Mouse (Mus musculus) hindbrain, embryonic 15.5 days (tissue): Measurements from ENCODE around the gene Sh3bgr. TPM values are rescaled to one million over a fixed set of nuclear protein-coding genes. Genes with fewer than 3 reads are reported as not detected.

ENCODE experiments used
- ATAC-seq: fragments of 200-750 bp; cut with Nextera tagmentation; 2 replicates; pipeline ENCODE4 v1.8.0; 2017; ENCODE audit warnings: low read depth, moderate number of reproducible peaks, moderate TSS enrichment; ENCODE audit not compliant: low FRiP score
- H3K27ac ChIP-seq: fragments of 300-500 bp; sonication (generic); replicated peaks from 2 replicates; pipeline ENCODE4 v1.5.1; 2015; ENCODE audit warnings: mild to moderate bottlenecking, inconsistent platforms
- H3K27me3 ChIP-seq: fragments of 300-500 bp; sonication (generic); 2 replicates; pipeline ENCODE4 v1.6.1; 2015; ENCODE audit warnings: control low read depth, inconsistent platforms
- H3K36me3 ChIP-seq: fragments of 300-500 bp; sonication (generic); 2 replicates; pipeline ENCODE4 v1.6.1; 2015; ENCODE audit warnings: control low read depth, inconsistent platforms
- H3K4me1 ChIP-seq: fragments of 300-500 bp; sonication (generic); replicated peaks from 2 replicates; pipeline ENCODE4 v1.6.1; 2015; ENCODE audit warnings: control low read depth, inconsistent platforms
- H3K4me2 ChIP-seq: fragments of 300-500 bp; sonication (generic); 2 replicates; pipeline ENCODE4 v1.6.1; 2015; ENCODE audit warnings: moderate library complexity, mild to moderate bottlenecking, inconsistent platforms
- H3K4me3 ChIP-seq: fragments of 300-500 bp; sonication (generic); 2 replicates; pipeline ENCODE4 v1.5.1; 2015; ENCODE audit warnings: mild to moderate bottlenecking, inconsistent platforms
- H3K9ac ChIP-seq: fragments of 300-500 bp; sonication (generic); 2 replicates; pipeline ENCODE4 v1.6.1; 2015; ENCODE audit warnings: inconsistent platforms
- H3K9me3 ChIP-seq: fragments of 300-500 bp; sonication (generic); 2 replicates; pipeline ENCODE4 v1.6.1; 2016; ENCODE audit warnings: control low read depth, inconsistent platforms
- WGBS: fragments of 180-500 bp; shearing (Covaris S2); methylation state at CpG from one replicate; pipeline ENCODE4 v1.1.7; 2015; 5-methylcytosine and 5-hydroxymethylcytosine counted together
- polyA plus RNA-seq: library from polyadenylated mRNA; unstranded; fragments of >200 nt; fragmentation: Nextera tagmentation; extraction: Ambion mirVana; gene quantifications from 2 replicates; pipeline ENCODE4 v1.2.1, GENCODE M21; 2015

Gene Sh3bgr
- polyA plus RNA-seq, result 1.7 and 3.8 TPM in 2 replicates

DNA sequence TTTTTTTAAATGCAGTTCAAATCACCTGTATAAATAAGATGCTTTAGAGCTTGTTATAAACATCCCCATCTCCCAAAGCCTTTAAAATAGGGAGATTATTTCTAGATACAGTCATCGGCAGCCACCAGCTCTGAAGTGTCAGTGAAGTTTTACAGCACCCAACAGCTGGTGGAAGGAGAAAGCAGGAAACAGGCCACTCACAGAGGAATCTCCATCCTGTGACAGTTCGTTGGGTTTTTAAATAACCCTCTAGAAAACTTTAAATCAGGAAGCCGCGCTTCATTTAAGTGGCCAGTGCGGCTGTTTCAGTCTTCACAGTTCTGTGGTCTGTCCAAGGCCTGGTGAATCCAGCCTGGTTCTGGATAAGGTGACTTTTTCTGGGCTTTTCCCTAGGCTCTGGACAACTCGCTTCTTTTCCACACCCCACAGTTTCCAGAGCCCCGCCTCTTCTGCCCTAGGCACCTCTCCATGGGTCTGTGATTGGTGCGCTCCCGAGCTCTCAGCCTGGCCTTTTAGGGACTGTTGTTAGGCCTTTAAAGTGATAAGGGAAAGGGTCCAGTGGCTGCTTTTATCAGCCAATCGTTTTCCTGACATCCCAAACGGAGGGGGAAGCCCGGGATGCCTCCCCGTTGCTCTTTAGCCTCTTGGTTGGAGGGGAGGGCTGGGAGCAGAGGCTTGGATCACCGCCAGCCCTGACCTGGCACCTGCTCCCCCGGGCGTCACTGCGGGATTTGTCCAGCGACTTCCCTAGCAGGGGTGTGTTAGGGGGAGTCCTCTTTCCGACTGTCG, at the start of gene Sh3bgr:
Gene Sh3bgr, plus strand, starts transcription at position 538 of the 789 bp plus-strand sequence.
- 12% methylated on average over 20 of the region's 20 CpGs for WGBS
- H3K36me3 ChIP-seq, result no peaks in the 10 kb centered on the region
- no peaks in the 10 kb centered on the region for H3K9me3 ChIP-seq
- 0 out of 2 replicates have a peak within 1 kb of the TSS, but pooled peaks have one; percentile 16 for H3K27ac ChIP-seq
- peak within 1 kb of the TSS; percentile 49 for H3K4me2 ChIP-seq
- H3K27me3 ChIP-seq, result no peaks in the 10 kb centered on the region
- peak within 1 kb of the TSS; percentile 15 for H3K4me3 ChIP-seq
- ATAC-seq, result peak; percentile 48; the same call in 1 of the 2 replicates
- no peak within 1 kb of the TSS for H3K9ac ChIP-seq
- peaks cover 12% of the 10 kb centered on the region; the same call in 1 of the 2 replicates for H3K4me1 ChIP-seq

DNA sequence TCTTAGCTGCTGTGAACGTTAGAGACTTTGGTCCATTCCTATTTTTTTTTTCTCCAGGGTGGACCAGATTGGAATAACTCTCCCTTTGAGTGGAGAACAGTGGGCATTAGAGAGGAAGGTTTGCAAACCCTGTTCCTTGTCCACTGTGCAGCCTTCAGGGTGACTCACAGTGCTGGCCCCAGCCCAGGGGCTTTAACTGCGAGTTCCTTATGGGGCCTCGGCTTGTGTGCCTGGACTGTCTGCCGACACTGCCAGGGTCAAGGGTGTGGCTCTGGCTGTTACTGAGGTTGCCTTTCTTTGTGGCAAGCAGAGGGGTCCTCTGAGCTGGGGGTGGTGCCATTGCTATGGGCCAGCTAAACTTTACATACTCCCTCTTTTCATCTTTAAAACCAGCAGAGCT, 49.3 kb upstream of the Sh3bgr start:
- peaks cover 10% of the 10 kb centered on the region for H3K36me3 ChIP-seq
- no peak overlapping the region for H3K4me2 ChIP-seq
- no peak for ATAC-seq
- no peaks in the 10 kb centered on the region for H3K27me3 ChIP-seq
- H3K9ac ChIP-seq, result no peak overlapping the region
- WGBS, result 75% methylated on average over 4 of the region's 4 CpGs
- H3K9me3 ChIP-seq, result no peaks in the 10 kb centered on the region
- no peak overlapping the region for H3K27ac ChIP-seq
- peaks cover 26% of the 10 kb centered on the region for H3K4me1 ChIP-seq
- H3K4me3 ChIP-seq, result no peak overlapping the region

DNA sequence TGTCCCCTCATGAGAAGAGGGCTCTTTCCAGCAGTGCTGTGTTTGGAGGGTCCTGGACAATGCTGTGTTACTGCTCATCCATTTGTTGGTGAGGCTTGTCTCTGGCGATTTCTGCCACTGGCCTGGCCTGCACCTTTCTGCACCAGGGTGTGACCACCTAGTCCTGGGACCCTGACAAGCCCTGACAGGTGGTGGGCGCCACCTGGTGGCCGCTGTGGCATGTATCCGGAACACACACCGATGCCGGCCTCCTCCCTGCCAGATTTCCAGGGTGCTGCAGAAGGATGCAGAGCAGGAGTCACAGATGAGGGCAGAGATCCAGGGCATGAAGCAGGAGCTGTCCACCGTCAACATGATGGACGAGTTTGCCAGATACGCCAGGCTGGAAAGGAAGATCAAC, 48.7 kb upstream of the Sh3bgr start:
- no peaks in the 10 kb centered on the region for H3K27me3 ChIP-seq
- H3K9ac ChIP-seq, result no peak overlapping the region
- no peak overlapping the region for H3K27ac ChIP-seq
- ATAC-seq, result peak; percentile 54
- peaks cover 10% of the 10 kb centered on the region for H3K36me3 ChIP-seq
- H3K4me1 ChIP-seq, result peaks cover 21% of the 10 kb centered on the region
- WGBS, result 23% methylated on average over 9 of the region's 9 CpGs
- no peak overlapping the region for H3K4me3 ChIP-seq
- no peaks in the 10 kb centered on the region for H3K9me3 ChIP-seq
- no peak overlapping the region for H3K4me2 ChIP-seq

DNA sequence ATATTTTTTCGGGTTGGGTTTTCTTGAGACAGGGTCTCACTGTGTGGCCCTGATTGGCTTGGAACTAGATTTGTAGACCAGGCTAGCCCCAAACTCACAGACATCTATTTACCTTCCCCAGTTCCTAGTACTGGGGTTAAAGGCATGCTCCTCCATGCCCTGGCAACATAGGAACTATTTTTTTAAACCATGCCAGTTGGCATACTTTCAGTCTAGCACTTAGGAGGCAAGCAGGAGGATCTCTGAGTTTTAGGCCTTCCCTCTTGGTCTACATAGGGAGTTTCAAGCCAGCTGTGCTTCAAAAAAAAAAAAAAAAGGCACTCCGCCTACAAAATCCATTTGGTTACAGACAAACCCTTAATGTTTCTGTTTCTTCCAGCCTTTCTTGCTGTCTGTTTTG, 45.8 kb upstream of the Sh3bgr start:
- Histone ChIP-seq H3K27me3 (no peaks in the 10 kb centered on the region), H3K36me3 (peaks cover 10% of the 10 kb centered on the region), H3K4me3 (no peak overlapping the region), H3K9ac (no peak overlapping the region), H3K4me1 (peaks cover 19% of the 10 kb centered on the region), H3K9me3 (no peaks in the 10 kb centered on the region), H3K4me2 (no peak overlapping the region), H3K27ac (no peak overlapping the region)
- 91% methylated on average over 2 of the region's 2 CpGs for WGBS
- ATAC-seq, result no peak

DNA sequence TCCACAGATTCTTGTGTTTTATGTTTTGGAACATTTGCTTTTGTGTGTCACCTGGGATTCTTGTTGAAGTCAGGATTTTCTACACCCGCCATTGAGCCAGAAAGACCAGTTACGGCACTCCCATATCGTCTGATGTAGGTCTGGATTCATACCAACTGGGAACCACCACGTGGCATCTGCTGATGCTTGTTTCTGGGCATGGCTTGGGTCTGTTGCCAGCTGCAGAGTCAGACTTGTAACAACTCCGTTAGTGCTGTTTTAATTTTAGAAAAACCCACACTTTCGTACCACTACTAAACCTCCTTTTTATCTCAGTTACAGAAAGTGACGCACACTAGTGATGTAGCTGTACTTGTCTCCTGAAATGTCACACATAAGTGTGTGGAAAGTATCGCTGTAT, 44.2 kb upstream of the Sh3bgr start:
- Histone ChIP-seq H3K4me2 (no peak overlapping the region), H3K27me3 (no peaks in the 10 kb centered on the region), H3K9ac (no peak overlapping the region), H3K36me3 (peaks cover 10% of the 10 kb centered on the region), H3K9me3 (no peaks in the 10 kb centered on the region), H3K4me1 (peaks cover 19% of the 10 kb centered on the region), H3K4me3 (no peak overlapping the region), H3K27ac (no peak overlapping the region)
- no peak for ATAC-seq
- WGBS, result 88% methylated on average over 8 of the region's 8 CpGs

DNA sequence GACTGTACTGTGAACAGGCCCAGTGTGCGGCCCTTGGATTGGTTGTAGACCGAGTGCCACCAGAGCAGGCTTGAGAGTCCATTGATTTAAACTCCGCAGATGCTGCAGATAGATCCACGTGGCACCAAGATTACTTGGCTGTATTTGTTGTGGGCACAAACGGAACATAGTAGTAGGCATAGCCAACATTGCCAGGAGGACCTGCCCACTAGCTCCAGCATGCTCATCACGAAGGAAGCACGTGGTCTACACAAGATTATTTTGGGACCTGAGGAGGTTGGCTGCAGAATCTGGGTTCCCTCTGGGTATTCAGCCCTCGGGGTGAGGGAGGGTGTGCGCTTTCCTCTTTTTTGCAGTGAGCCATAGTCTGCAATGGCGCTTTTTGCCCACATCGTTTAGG, 43.1 kb upstream of the Sh3bgr start:
- ATAC-seq, result no peak
- WGBS, result 86% methylated on average over 11 of the region's 11 CpGs
- Histone ChIP-seq H3K4me2 (no peak overlapping the region), H3K9ac (no peak overlapping the region), H3K36me3 (peaks cover 10% of the 10 kb centered on the region), H3K9me3 (no peaks in the 10 kb centered on the region), H3K4me3 (no peak overlapping the region), H3K27ac (no peak overlapping the region), H3K4me1 (peaks cover 16% of the 10 kb centered on the region), H3K27me3 (no peaks in the 10 kb centered on the region)

DNA sequence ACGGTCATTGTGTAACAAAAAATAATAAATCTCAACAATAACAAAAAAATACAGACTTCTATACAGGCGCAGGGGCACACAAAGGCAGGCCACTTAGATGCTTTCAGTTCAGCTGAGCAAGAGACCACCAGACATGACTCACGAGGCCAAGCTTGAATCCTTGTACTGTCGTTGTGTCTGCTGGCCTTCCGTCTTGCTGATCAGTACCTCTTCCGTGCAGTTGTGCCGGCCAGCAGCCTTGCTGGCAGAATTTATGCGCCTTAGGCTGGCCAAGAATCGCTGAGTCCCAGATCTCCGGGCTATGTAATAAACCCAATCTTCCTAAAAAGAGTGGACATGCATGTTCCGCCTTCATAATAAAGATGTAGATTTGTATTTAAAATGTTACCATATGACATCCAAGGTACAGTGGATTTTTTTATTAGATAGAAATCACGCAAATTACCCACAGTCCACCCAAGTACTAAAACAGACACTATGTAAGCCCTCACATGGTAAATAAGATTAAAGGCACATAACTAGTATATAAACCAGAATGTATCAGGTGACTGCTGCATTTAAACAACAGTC, 41.7 kb upstream of the Sh3bgr start:
- H3K4me3 ChIP-seq, result peak overlapping the region; percentile 50
- peak overlapping the region; percentile 82 for H3K27ac ChIP-seq
- H3K27me3 ChIP-seq, result no peaks in the 10 kb centered on the region
- H3K4me1 ChIP-seq, result peaks cover 16% of the 10 kb centered on the region
- WGBS, result 49% methylated on average over 12 of the region's 12 CpGs
- peak overlapping the region; percentile 75 for H3K9ac ChIP-seq
- H3K9me3 ChIP-seq, result no peaks in the 10 kb centered on the region
- no peak for ATAC-seq
- H3K36me3 ChIP-seq, result peaks cover under 1% of the 10 kb centered on the region
- H3K4me2 ChIP-seq, result peak overlapping the region; percentile 98

DNA sequence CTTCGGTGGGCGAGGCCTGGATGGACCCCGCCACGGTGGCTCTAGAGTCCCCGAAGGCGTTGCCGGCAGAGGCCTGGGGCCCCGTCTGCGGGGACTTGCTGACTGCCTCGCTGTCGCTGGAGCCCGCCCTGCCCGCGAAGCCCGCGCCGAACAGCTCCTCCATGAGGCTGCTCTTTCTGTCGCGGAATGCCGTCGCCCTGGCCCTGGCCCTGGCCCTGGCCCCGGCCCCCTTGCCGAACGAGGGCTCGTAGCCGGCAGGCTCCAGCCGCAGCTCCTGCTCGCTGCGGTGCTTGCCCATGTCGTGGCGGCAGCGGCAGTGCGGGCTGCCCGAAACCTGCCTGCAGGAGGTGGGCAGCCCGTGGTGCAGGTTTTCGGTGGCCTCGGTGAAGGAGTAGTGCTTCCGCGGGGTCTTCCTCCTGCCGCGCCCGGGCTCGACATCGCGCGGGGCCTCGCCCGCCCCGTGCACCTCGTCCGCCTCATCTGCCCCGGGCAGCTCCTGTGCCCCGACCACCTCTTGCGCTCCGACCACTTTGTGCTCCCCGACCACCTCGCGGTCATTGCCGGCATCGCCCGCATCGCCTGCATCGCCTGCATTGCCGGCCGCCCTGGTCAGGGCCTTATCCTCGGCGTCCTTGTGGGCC, 41.0 kb upstream of the Sh3bgr start:
- H3K27me3 ChIP-seq, result no peaks in the 10 kb centered on the region
- no peaks in the 10 kb centered on the region for H3K9me3 ChIP-seq
- no peaks in the 10 kb centered on the region; the same call in 1 of the 2 replicates for H3K36me3 ChIP-seq
- peak; percentile 75 for ATAC-seq
- peak overlapping the region; percentile 50 for H3K4me3 ChIP-seq
- peaks cover 16% of the 10 kb centered on the region for H3K4me1 ChIP-seq
- peak overlapping the region; percentile 75 for H3K9ac ChIP-seq
- H3K4me2 ChIP-seq, result peak overlapping the region; percentile 98
- peak overlapping the region; percentile 82 for H3K27ac ChIP-seq
- 1% methylated on average over 61 of the region's 67 CpGs for WGBS

DNA sequence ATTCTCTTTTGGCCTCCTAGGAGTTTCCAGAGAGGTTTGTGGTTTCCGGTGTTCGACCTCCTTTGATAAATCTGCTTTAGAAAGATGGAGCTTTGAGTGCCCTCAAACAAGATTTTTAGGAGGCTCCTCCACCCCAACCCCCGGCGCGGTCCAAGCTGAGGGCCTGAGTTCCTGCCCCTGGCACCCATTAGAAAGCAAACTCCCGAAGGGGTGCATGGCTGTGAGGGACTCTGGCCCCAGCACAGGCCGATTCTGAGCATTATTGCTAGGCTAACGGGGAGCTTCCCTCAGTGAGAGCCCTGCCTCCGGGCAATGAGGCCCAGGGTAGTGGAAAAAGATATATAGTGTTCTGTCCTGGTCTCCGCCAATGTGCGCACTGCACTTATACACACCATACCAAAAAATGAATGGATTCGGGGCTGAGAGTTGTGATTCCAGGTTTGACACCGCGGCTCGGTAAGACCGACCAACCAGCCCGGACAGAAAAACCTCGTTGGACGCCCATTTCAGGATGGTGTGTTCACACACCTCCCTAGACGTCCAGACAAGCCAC, 40.4 kb upstream of the Sh3bgr start:
- Histone ChIP-seq H3K4me2 (peak overlapping the region; percentile 98), H3K9ac (0 out of 2 replicates have a peak overlapping the region, but pooled peaks have one; percentile 75), H3K36me3 (no peaks in the 10 kb centered on the region; the same call in 1 of the 2 replicates), H3K27ac (peak overlapping the region; percentile 82; the same call in 1 of the 2 replicates), H3K27me3 (no peaks in the 10 kb centered on the region), H3K9me3 (no peaks in the 10 kb centered on the region), H3K4me3 (peak overlapping the region; percentile 50), H3K4me1 (peaks cover 16% of the 10 kb centered on the region)
- 80% methylated on average over 20 of the region's 20 CpGs for WGBS
- 0 out of 2 replicates have a peak, but pooled peaks have one; percentile 36 for ATAC-seq

DNA sequence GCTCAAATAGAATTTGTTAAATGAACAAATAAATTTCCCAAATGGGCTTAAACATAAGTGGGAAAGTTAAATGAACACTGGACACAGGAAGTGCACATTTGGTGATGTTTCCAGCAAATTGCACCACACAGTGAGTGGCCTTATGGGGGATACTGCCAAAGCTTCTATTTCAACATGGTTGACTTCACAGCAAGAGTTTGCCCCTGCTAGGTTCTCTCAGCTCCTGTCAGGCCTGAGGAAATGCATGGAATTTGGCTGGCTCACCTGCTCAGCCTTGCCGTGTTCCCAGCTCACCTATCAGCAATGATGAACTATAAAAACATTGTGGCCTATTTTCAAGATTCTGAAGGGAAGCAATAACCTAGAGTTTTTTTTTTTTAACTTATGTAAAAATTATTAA, 39.3 kb upstream of the Sh3bgr start:
- no peak overlapping the region for H3K9ac ChIP-seq
- ATAC-seq, result no peak
- H3K4me1 ChIP-seq, result peaks cover 16% of the 10 kb centered on the region
- WGBS, result 87% methylated on average over 1 of the region's 1 CpGs
- no peaks in the 10 kb centered on the region for H3K27me3 ChIP-seq
- H3K36me3 ChIP-seq, result no peaks in the 10 kb centered on the region
- no peak overlapping the region for H3K4me3 ChIP-seq
- no peak overlapping the region for H3K4me2 ChIP-seq
- H3K9me3 ChIP-seq, result no peaks in the 10 kb centered on the region
- H3K27ac ChIP-seq, result no peak overlapping the region

DNA sequence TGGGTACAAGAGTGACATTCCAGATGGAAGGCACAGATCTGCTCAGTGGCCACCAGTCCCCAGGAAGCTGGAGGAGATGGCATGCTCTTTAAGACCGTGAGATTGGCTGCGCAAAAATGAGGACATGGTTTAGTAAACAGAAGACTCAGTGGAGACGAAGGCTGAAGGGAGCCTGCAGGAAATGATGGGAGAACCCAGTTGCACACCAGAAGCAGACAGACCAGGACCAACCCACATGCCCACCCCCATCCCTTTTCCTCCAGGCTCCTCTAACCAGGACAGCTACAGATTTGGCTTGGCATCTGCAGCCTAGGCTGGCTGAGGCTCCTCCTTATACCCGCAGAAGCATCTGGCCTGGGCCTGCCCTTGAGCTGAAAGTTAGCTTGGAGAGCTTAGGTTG, 38.9 kb upstream of the Sh3bgr start:
- Histone ChIP-seq H3K4me2 (no peak overlapping the region), H3K9ac (no peak overlapping the region), H3K36me3 (no peaks in the 10 kb centered on the region), H3K4me1 (peaks cover 16% of the 10 kb centered on the region), H3K27me3 (no peaks in the 10 kb centered on the region), H3K9me3 (no peaks in the 10 kb centered on the region), H3K4me3 (no peak overlapping the region), H3K27ac (no peak overlapping the region)
- WGBS, result 85% methylated on average over 4 of the region's 4 CpGs
- no peak for ATAC-seq
